Mouse (Mus musculus) spleen, adult 2 months (tissue): ENCODE results near the gene Noxo1.
A peak's percentile ranks its signal among the peaks of the same experiment; 100 is the strongest.

Experiments
- CTCF ChIP-seq: fragments of 200-500 bp; IDR thresholded peaks from 2 replicates; pipeline ENCODE4 v1.5.1; 2011; ENCODE audit warnings: mild to moderate bottlenecking, inconsistent platforms; ENCODE audit not compliant: insufficient read depth, insufficient read length, insufficient replicate concordance; ENCODE audit errors: extremely low read depth
- POLR2A ChIP-seq: fragments of 200-500 bp; IDR thresholded peaks from 2 replicates; pipeline ENCODE4 v1.6.1; 2011; ENCODE audit warnings: low read depth, low read length, inconsistent platforms

GRCm38 (mm10) chr17:24653967-24654710 lies 41.9 kb upstream of the Noxo1 start:
- TF ChIP-seq POLR2A (no peak), CTCF (peak; percentile 97)
